Mouse (Mus musculus) monocyte, adult 59 days (primary cell): ENCODE results near the gene Nkapl. TPM values are rescaled to one million over a fixed set of nuclear protein-coding genes. Genes with fewer than 3 reads are reported as not detected.

Experiments
- total RNA-seq, 2 experiments: library from RNA; stranded (reverse); gene quantifications; one replicate each; pipeline ENCODE4 v1.2.4; 2023

Gene Nkapl
- total RNA-seq = under 1 TPM; 0.45 to 0.61 TPM

GRCm38 (mm10) chr13:21468061-21469019 is at the start of gene Nkapl:
Gene Nkapl (minus strand): TSS chr13:21468509.

GRCm38 (mm10) chr13:21501182-21501581 is 32.9 kb upstream of the Nkapl start, which contains the start of gene Gm11273:
Gene Gm11273 (minus strand): TSS chr13:21501418.

GRCm38 (mm10) chr13:21495080-21495479 is 26.8 kb upstream of the Nkapl start, which contains the start of gene AK157302:
Gene AK157302 (plus strand): TSS chr13:21495223.

GRCm38 (mm10) chr13:21478759-21479670 is 10.7 kb upstream of the Nkapl start, which contains the start of the genes Zkscan4 and Gm10065:
Gene Zkscan4 (plus strand): TSS chr13:21478907.
Gene Gm10065 (minus strand): TSS chr13:21479441.

GRCm38 (mm10) chr13:21453449-21453848 is 14.9 kb downstream of the Nkapl start, which contains the start of gene Zscan26:
Gene Zscan26 (minus strand): TSS chr13:21453730.

GRCm38 (mm10) chr13:21440503-21441206 is 27.7 kb downstream of the Nkapl start, which contains the start of gene Pgbd1:
Gene Pgbd1 (minus strand): TSS chr13:21441058.

Other genes with a start within 250 kb of the Nkapl start
- not detected for gene Gpx5, start 175.8 kb downstream of the Nkapl start, total RNA-seq
- not detected for gene Gpx6, start 156.4 kb downstream of the Nkapl start, total RNA-seq
- not detected for gene Olfr1367, start 121.6 kb downstream of the Nkapl start, total RNA-seq
- gene Zscan12, start 105.7 kb downstream of the Nkapl start, total RNA-seq = 1 to 10 TPM; 3.6 to 4.8 TPM
- gene Zkscan3, start 65.8 kb downstream of the Nkapl start, total RNA-seq = 10 to 100 TPM; 38.4 to 40.3 TPM
- gene Pgbd1, start 27.5 kb downstream of the Nkapl start, total RNA-seq = not detected
- 10 to 100 TPM; 39.7 to 41.9 TPM for gene Zscan26, start 14.8 kb downstream of the Nkapl start, total RNA-seq
- 1 to 10 TPM in 1 of 2 experiments, under 1 TPM in 1; 0.21 to 1.3 TPM for gene Zkscan4, start 10.4 kb upstream of the Nkapl start, total RNA-seq
- not detected for gene Gm10065, start 10.9 kb upstream of the Nkapl start, total RNA-seq
- gene AK157302, start 26.7 kb upstream of the Nkapl start, total RNA-seq = 1 to 10 TPM; 3.2 to 4.5 TPM
- 10 to 100 TPM; 13.1 to 17.2 TPM for gene Gm11273, start 32.9 kb upstream of the Nkapl start, total RNA-seq
- gene Zkscan8, start 62.6 kb upstream of the Nkapl start, total RNA-seq = 1 to 10 TPM; 4.9 to 5.6 TPM
- gene Olfr1366, start 74.3 kb upstream of the Nkapl start, total RNA-seq = not detected
- gene Olfr1535, start 91.4 kb upstream of the Nkapl start, total RNA-seq = not detected
- gene Olfr1364, start 113.2 kb upstream of the Nkapl start, total RNA-seq = not detected
- gene Olfr1362, start 145.5 kb upstream of the Nkapl start, total RNA-seq = not detected
- gene Olfr11, start 174.0 kb upstream of the Nkapl start, total RNA-seq = not detected
- gene Olfr1361, start 194.9 kb upstream of the Nkapl start, total RNA-seq = not detected
- gene Olfr1360, start 208.9 kb upstream of the Nkapl start, total RNA-seq = not detected
- not detected for gene Olfr1359, start 229.6 kb upstream of the Nkapl start, total RNA-seq
- 100 to 1,000 TPM in 1 of 2 experiments, 10 to 100 TPM in 1; 76.3 to 127 TPM for gene Hist1h2bl, start 247.6 kb upstream of the Nkapl start, total RNA-seq
- 10 to 100 TPM; 49.1 to 81.3 TPM for gene Hist1h2ai, start 247.9 kb upstream of the Nkapl start, total RNA-seq
- gene Hist1h3h, start 249.2 kb upstream of the Nkapl start, total RNA-seq = 100 to 1,000 TPM; 116 to 129 TPM